Mouse (Mus musculus): Measurements from ENCODE around the gene Trp53bp2.

The Trp53bp2 gene

GRCm38 (mm10) chr1:182500224-182500623, 91.3 kb downstream of the Trp53bp2 start:
- no peak for DNase-seq (ENCODE audit: low spot score in 2 of 2)

- no peak for DNase-seq (ENCODE audit: low spot score in 2 of 2)
Measured at GRCm38 (mm10) chr1:182500843-182501242, 91.9 kb downstream of the Trp53bp2 start.

- no peak for DNase-seq (ENCODE audit: low spot score in 2 of 2)
Measured at GRCm38 (mm10) chr1:182501815-182502405, 92.9 kb downstream of the Trp53bp2 start.

- no peak for DNase-seq (ENCODE audit: low spot score in 2 of 2)
Measured at GRCm38 (mm10) chr1:182502491-182503050, 93.6 kb downstream of the Trp53bp2 start.

GRCm38 (mm10) chr1:182503206-182503900, 94.4 kb downstream of the Trp53bp2 start:
- DNase-seq (ENCODE audit: low spot score in 2 of 2) = no peak

- no peak for DNase-seq (ENCODE audit: low spot score in 2 of 2)
Measured at GRCm38 (mm10) chr1:182504223-182504622, 95.3 kb downstream of the Trp53bp2 start.

- no peak for DNase-seq (ENCODE audit: low spot score in 2 of 2)
Measured at GRCm38 (mm10) chr1:182505291-182505690, 96.3 kb downstream of the Trp53bp2 start.

- DNase-seq (ENCODE audit: low spot score in 2 of 2) = peak; percentile 41 to 44
Measured at GRCm38 (mm10) chr1:182506229-182506986, 97.4 kb downstream of the Trp53bp2 start.

- no peak for DNase-seq (ENCODE audit: low spot score in 2 of 2)
Measured at GRCm38 (mm10) chr1:182509110-182509797, 100.3 kb downstream of the Trp53bp2 start.

- no peak for DNase-seq (ENCODE audit: low spot score in 2 of 2)
Measured at GRCm38 (mm10) chr1:182511073-182511472, 102.1 kb downstream of the Trp53bp2 start.

- no peak for DNase-seq (ENCODE audit: low spot score in 2 of 2)
Measured at GRCm38 (mm10) chr1:182511778-182512177, 102.8 kb downstream of the Trp53bp2 start.

All from thymus, postnatal 10 days (tissue).